Mouse (Mus musculus): ENCODE results near the gene Ptpru. TPM values are rescaled to one million over a fixed set of nuclear protein-coding genes. Genes with fewer than 3 reads are reported as not detected.

Gene Ptpru
- polyA plus RNA-seq, 2 experiments, result 2.0 to 2.8 TPM

GRCm38 (mm10) chr4:131749802-131750201, 88.3 kb downstream of the Ptpru start:
- H3K4me1 ChIP-seq (replicated peaks; ENCODE audit: control insufficient read depth in 2 of 2, insufficient read depth in 2 of 2, low read length in 1 of 2), result no peaks in the 10 kb centered on the region
- no peak overlapping the region for H3K27ac ChIP-seq
- no peak overlapping the region for H3K4me2 ChIP-seq (ENCODE audit: low read depth)
- TF ChIP-seq EP300 (IDR thresholded peaks at IDR 0.05; ENCODE audit: low read depth) (no peak), CTCF (IDR thresholded peaks at IDR 0.05; ENCODE audit: low read depth) (no peak)
- H3K9ac ChIP-seq (replicated peaks), result no peak overlapping the region
- H3K27me3 ChIP-seq (ENCODE audit: control insufficient read depth, insufficient read depth, low read length), result no peaks in the 10 kb centered on the region
- DNase-seq (ENCODE audit: low read depth in 3 of 3, low spot score in 3 of 3) (no peak), ATAC-seq (ENCODE audit: insufficient read depth) (no peak)
- H3K4me3 ChIP-seq (ENCODE audit: insufficient read depth in 1 of 2, low read depth in 2 of 2, low read length in 2 of 2), result no peak overlapping the region
- H3K9me3 ChIP-seq (ENCODE audit: control insufficient read depth, low read length), result no peaks in the 10 kb centered on the region
- WGBS (ENCODE audit: insufficient replicate concordance), result 59% methylated on average over 6 of the region's 6 CpGs
- no peaks in the 10 kb centered on the region for H3K36me3 ChIP-seq (replicated peaks; ENCODE audit: control insufficient read depth, insufficient read depth, low read depth)

- ATAC-seq (ENCODE audit: insufficient read depth) (no peak), DNase-seq (ENCODE audit: low read depth in 3 of 3, low spot score in 3 of 3) (no peak)
- Histone ChIP-seq H3K4me3 (ENCODE audit: insufficient read depth in 1 of 2, low read depth in 2 of 2, low read length in 2 of 2) (no peak overlapping the region), H3K27ac (no peak overlapping the region), H3K4me2 (ENCODE audit: low read depth) (no peak overlapping the region), H3K9me3 (ENCODE audit: control insufficient read depth, low read length) (no peaks in the 10 kb centered on the region), H3K9ac (replicated peaks) (no peak overlapping the region), H3K4me1 (replicated peaks; ENCODE audit: control insufficient read depth in 2 of 2, insufficient read depth in 2 of 2, low read length in 1 of 2) (no peaks in the 10 kb centered on the region), H3K27me3 (ENCODE audit: control insufficient read depth, insufficient read depth, low read length) (no peaks in the 10 kb centered on the region), H3K36me3 (replicated peaks; ENCODE audit: control insufficient read depth, insufficient read depth, low read depth) (no peaks in the 10 kb centered on the region)
- WGBS (ENCODE audit: insufficient replicate concordance), result 38% methylated on average over 5 of the region's 5 CpGs
- TF ChIP-seq CTCF (IDR thresholded peaks at IDR 0.05; ENCODE audit: low read depth) (no peak), EP300 (IDR thresholded peaks at IDR 0.05; ENCODE audit: low read depth) (no peak)
Observed at GRCm38 (mm10) chr4:131744685-131745043, 93.4 kb downstream of the Ptpru start.

- Histone ChIP-seq H3K4me2 (ENCODE audit: low read depth) (no peak overlapping the region), H3K4me3 (ENCODE audit: insufficient read depth in 1 of 2, low read depth in 2 of 2, low read length in 2 of 2) (no peak overlapping the region), H3K27ac (no peak overlapping the region), H3K9me3 (ENCODE audit: control insufficient read depth, low read length) (no peaks in the 10 kb centered on the region), H3K4me1 (replicated peaks; ENCODE audit: control insufficient read depth in 2 of 2, insufficient read depth in 2 of 2, low read length in 1 of 2) (no peaks in the 10 kb centered on the region), H3K27me3 (ENCODE audit: control insufficient read depth, insufficient read depth, low read length) (no peaks in the 10 kb centered on the region), H3K36me3 (replicated peaks; ENCODE audit: control insufficient read depth, insufficient read depth, low read depth) (no peaks in the 10 kb centered on the region), H3K9ac (replicated peaks) (no peak overlapping the region)
- TF ChIP-seq EP300 (IDR thresholded peaks at IDR 0.05; ENCODE audit: low read depth) (no peak), CTCF (IDR thresholded peaks at IDR 0.05; ENCODE audit: low read depth) (no peak)
- DNase-seq (ENCODE audit: low read depth in 3 of 3, low spot score in 3 of 3) (no peak), ATAC-seq (ENCODE audit: insufficient read depth) (no peak)
- 4% methylated on average over 5 of the region's 5 CpGs for WGBS (ENCODE audit: insufficient replicate concordance)
Observed at GRCm38 (mm10) chr4:131743831-131744684, 94.0 kb downstream of the Ptpru start.

GRCm38 (mm10) chr4:131743031-131743430, 95.1 kb downstream of the Ptpru start:
- H3K4me1 ChIP-seq (replicated peaks; ENCODE audit: control insufficient read depth in 2 of 2, insufficient read depth in 2 of 2, low read length in 1 of 2), result no peaks in the 10 kb centered on the region
- H3K4me2 ChIP-seq (ENCODE audit: low read depth), result no peak overlapping the region
- TF ChIP-seq EP300 (IDR thresholded peaks at IDR 0.05; ENCODE audit: low read depth), result no peak
- no peak for TF ChIP-seq CTCF (IDR thresholded peaks at IDR 0.05; ENCODE audit: low read depth)
- DNase-seq (ENCODE audit: low read depth in 3 of 3, low spot score in 3 of 3) (no peak), ATAC-seq (ENCODE audit: insufficient read depth) (no peak)
- H3K36me3 ChIP-seq (replicated peaks; ENCODE audit: control insufficient read depth, insufficient read depth, low read depth), result no peaks in the 10 kb centered on the region
- H3K9ac ChIP-seq (replicated peaks), result no peak overlapping the region
- H3K27ac ChIP-seq, result no peak overlapping the region
- H3K4me3 ChIP-seq (ENCODE audit: insufficient read depth in 1 of 2, low read depth in 2 of 2, low read length in 2 of 2), result no peak overlapping the region
- H3K9me3 ChIP-seq (ENCODE audit: control insufficient read depth, low read length), result no peaks in the 10 kb centered on the region
- no peaks in the 10 kb centered on the region for H3K27me3 ChIP-seq (ENCODE audit: control insufficient read depth, insufficient read depth, low read length)
- WGBS (ENCODE audit: insufficient replicate concordance), result 55% methylated on average over 13 of the region's 13 CpGs

GRCm38 (mm10) chr4:131740621-131741020, 97.5 kb downstream of the Ptpru start:
- H3K4me1 ChIP-seq (replicated peaks; ENCODE audit: control insufficient read depth in 2 of 2, insufficient read depth in 2 of 2, low read length in 1 of 2), result no peaks in the 10 kb centered on the region
- DNase-seq (ENCODE audit: low read depth in 3 of 3, low spot score in 3 of 3) (no peak), ATAC-seq (ENCODE audit: insufficient read depth) (no peak)
- H3K27me3 ChIP-seq (ENCODE audit: control insufficient read depth, insufficient read depth, low read length), result no peaks in the 10 kb centered on the region
- WGBS (ENCODE audit: insufficient replicate concordance), result 52% methylated on average over 5 of the region's 5 CpGs
- H3K9ac ChIP-seq (replicated peaks), result no peak overlapping the region
- no peak overlapping the region for H3K4me3 ChIP-seq (ENCODE audit: insufficient read depth in 1 of 2, low read depth in 2 of 2, low read length in 2 of 2)
- H3K27ac ChIP-seq, result no peak overlapping the region
- H3K36me3 ChIP-seq (replicated peaks; ENCODE audit: control insufficient read depth, insufficient read depth, low read depth), result no peaks in the 10 kb centered on the region
- no peaks in the 10 kb centered on the region for H3K9me3 ChIP-seq (ENCODE audit: control insufficient read depth, low read length)
- H3K4me2 ChIP-seq (ENCODE audit: low read depth), result no peak overlapping the region
- TF ChIP-seq CTCF (IDR thresholded peaks at IDR 0.05; ENCODE audit: low read depth) (no peak), EP300 (IDR thresholded peaks at IDR 0.05; ENCODE audit: low read depth) (no peak)
